Mouse (Mus musculus) embryonic facial prominence, embryonic 11.5 days (tissue): ENCODE measurements at regions not wholly inside any gene's neighbourhood (a gene's known extent, or its start where the extent isn't known, plus 50 kb on each side); places are given as distances from the start of the nearest gene placed in this dataset.
"Not testable (repeated sequence)": the region's sequence is repeated elsewhere in the genome, so short reads cannot be mapped to it uniquely, and the experiment has no call there.

Experiments used
- ATAC-seq: fragments of 200-750 bp; cut with Nextera tagmentation; replicated peaks from 2 replicates; pipeline ENCODE4 v1.8.0; 2017; ENCODE audit warnings: low read depth; ENCODE audit not compliant: insufficient number of reproducible peaks, low FRiP score, low TSS enrichment
- DNase-seq: peaks from one replicate; pipeline ENCODE4 v3.0.0-alpha.2; 2015; ENCODE audit warnings: low spot score
- H3K27ac ChIP-seq: fragments of 300-500 bp; sonication (generic); replicated peaks from 2 replicates; pipeline ENCODE4 v1.5.1; 2014; ENCODE audit warnings: mild to moderate bottlenecking, low read depth, low read length, control low read depth
- H3K27me3 ChIP-seq: fragments of 300-500 bp; sonication (generic); 2 replicates; pipeline ENCODE4 v1.6.1; 2014; ENCODE audit warnings: mild to moderate bottlenecking, low read length, moderate library complexity, mixed read lengths; ENCODE audit not compliant: control insufficient read depth, insufficient read depth
- H3K36me3 ChIP-seq: fragments of 300-500 bp; sonication (generic); replicated peaks from 2 replicates; pipeline ENCODE4 v1.6.1; 2014; ENCODE audit warnings: low read depth, mild to moderate bottlenecking, low read length, moderate library complexity, mixed read lengths; ENCODE audit not compliant: control insufficient read depth, insufficient read depth
- H3K4me1 ChIP-seq: fragments of 300-500 bp; sonication (generic); 2 replicates; pipeline ENCODE4 v1.6.1; 2014; ENCODE audit warnings: low read length, mixed read lengths; ENCODE audit not compliant: control insufficient read depth, insufficient read depth
- H3K4me2 ChIP-seq: fragments of 300-500 bp; sonication (generic); 2 replicates; pipeline ENCODE4 v1.6.1; 2014; ENCODE audit warnings: low read depth, mild to moderate bottlenecking, control low read depth, low read length, moderate library complexity
- H3K4me3 ChIP-seq: fragments of 300-500 bp; sonication (generic); 2 replicates; pipeline ENCODE4 v1.5.1; 2014; ENCODE audit warnings: low read depth, low read length, control low read depth
- H3K9ac ChIP-seq: fragments of 300-500 bp; sonication (generic); replicated peaks from 2 replicates; pipeline ENCODE4 v1.6.1; 2014; ENCODE audit warnings: mild to moderate bottlenecking, control low read depth, low read length
- H3K9me3 ChIP-seq: fragments of 300-500 bp; sonication (generic); replicated peaks from 2 replicates; pipeline ENCODE4 v1.6.1; 2016; ENCODE audit warnings: mild to moderate bottlenecking, low read length, inconsistent platforms, mixed read lengths; ENCODE audit not compliant: control insufficient read depth
- WGBS: fragments of 180-500 bp; shearing (Covaris S2); extraction: QIAGEN DNeasy Blood & Tissue Kit; methylation state at CpG from one replicate; pipeline ENCODE4 v1.1.7; 2014; 5-methylcytosine and 5-hydroxymethylcytosine counted together

DNA sequence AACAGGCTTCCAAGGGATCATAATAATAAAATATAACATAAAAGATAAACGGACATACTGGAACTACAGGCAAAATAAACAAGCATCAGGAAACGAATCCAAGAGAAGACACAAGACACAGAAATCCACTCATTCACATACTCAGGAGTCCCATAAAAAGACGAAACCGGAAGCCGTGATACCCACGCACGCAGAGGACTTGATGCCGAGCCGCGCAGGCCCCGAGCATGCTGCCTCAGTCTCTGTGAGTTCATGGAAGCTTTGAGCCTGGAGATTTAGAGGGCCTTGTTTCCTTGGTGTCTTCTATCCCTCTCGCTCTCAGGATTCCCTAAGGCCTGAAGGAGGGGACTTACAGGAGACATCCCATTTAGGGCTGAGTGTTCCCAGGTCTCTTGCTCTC, 57.3 kb upstream of the Dyrk2 start:
- H3K4me3 ChIP-seq = no peak overlapping the region
- H3K36me3 ChIP-seq = no peaks in the 10 kb centered on the region
- H3K27ac ChIP-seq = no peak overlapping the region
- no peaks in the 10 kb centered on the region for H3K4me1 ChIP-seq
- H3K27me3 ChIP-seq = no peaks in the 10 kb centered on the region
- H3K9ac ChIP-seq = no peak overlapping the region
- 89% methylated on average over 12 of the region's 12 CpGs for WGBS
- ATAC-seq (no peak), DNase-seq (no peak)
- H3K9me3 ChIP-seq = no peaks in the 10 kb centered on the region
- no peak overlapping the region for H3K4me2 ChIP-seq

DNA sequence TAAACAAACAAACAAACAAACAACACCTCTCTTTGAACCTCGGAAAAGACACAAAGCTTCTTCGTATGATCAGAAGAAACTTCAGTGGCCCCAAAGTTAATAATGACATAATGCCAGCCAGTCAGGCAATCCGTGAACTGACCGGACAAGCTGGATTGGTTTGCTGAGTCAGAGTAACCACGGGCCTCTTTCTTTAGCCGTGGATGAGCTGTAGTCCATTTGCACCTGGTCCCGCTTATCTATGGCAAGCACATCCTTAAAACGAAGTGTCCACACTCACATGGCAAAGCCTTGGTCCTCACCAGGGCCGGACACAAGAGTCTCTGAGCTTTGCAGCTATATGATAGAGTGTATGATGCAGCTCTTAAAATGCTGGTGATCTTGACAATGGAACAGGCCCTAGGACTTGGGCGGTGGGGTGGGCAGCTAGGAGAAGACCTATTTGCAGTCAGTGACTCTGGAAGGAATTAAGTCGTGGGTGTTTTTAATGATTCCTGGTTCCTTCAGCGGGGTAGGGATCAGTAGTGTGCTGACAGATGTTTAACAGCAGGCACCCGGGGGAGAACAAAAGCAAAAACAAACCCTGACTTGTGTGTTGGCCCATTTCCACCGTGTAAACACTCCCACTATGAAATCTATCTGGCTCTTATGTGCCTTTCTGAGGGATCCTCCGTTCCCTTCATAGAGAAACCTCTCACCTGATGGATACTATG, 53.6 kb upstream of the Dyrk2 start:
- Histone ChIP-seq H3K27me3 (no peaks in the 10 kb centered on the region), H3K4me3 (no peak overlapping the region), H3K36me3 (no peaks in the 10 kb centered on the region), H3K4me2 (no peak overlapping the region), H3K27ac (no peak overlapping the region), H3K9ac (no peak overlapping the region), H3K4me1 (no peaks in the 10 kb centered on the region), H3K9me3 (no peaks in the 10 kb centered on the region)
- DNase-seq (no peak), ATAC-seq (no peak)
- 58% methylated on average over 15 of the region's 15 CpGs for WGBS

DNA sequence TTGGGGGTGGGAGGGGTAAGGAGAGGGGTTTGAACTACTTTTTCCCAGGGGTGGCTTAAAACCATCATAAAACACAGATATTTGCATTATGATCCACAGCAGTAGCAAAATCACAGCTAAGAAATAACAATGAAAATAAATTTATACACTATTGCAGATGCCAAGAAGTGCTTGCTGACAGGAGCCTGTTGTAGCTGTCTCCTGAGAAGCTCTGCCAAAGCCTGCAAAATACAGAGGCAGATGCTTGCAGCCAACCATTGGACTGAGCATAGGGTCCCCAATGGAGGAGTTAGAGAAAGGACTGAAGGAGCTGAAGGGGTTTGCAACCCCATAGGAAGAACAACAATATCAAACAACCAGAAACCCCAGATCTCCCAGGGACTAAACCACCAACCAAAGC, 52.1 kb upstream of the Dyrk2 start:
- not testable (repeated sequence) for ATAC-seq, H3K4me3 ChIP-seq

More for the DNA sequence above, 52.1 kb upstream of the Dyrk2 start:
- not testable (repeated sequence) for H3K36me3 ChIP-seq, H3K9me3 ChIP-seq, H3K4me1 ChIP-seq, H3K27me3 ChIP-seq, DNase-seq, H3K4me2 ChIP-seq, H3K27ac ChIP-seq, H3K9ac ChIP-seq
